Mouse (Mus musculus) testis, adult 2 months (tissue): ENCODE measurements around the gene Slc5a4b. TPM values are rescaled to one million over a fixed set of nuclear protein-coding genes. Genes with fewer than 3 reads are reported as not detected.

Experiments used
- H3K27ac ChIP-seq: fragments of 200-500 bp; 2 replicates; pipeline ENCODE4 v1.5.1; 2012; ENCODE audit warnings: low read depth, low read length; ENCODE audit not compliant: control insufficient read depth, insufficient read depth
- H3K27me3 ChIP-seq: fragments of 200-500 bp; 2 replicates; pipeline ENCODE4 v1.6.1; 2012; ENCODE audit warnings: mild to moderate bottlenecking, low read length, moderate library complexity; ENCODE audit not compliant: control insufficient read depth, insufficient read depth
- H3K36me3 ChIP-seq: fragments of 200-500 bp; 2 replicates; pipeline ENCODE4 v1.6.1; 2012; ENCODE audit warnings: mild to moderate bottlenecking, low read length; ENCODE audit not compliant: control insufficient read depth, insufficient read depth
- H3K4me1 ChIP-seq: fragments of 200-500 bp; 2 replicates; pipeline ENCODE4 v1.6.1; 2012; ENCODE audit warnings: low read length; ENCODE audit not compliant: control insufficient read depth, insufficient read depth
- H3K4me3 ChIP-seq: fragments of 200-500 bp; 2 replicates; pipeline ENCODE4 v1.5.1; 2012; ENCODE audit warnings: low read depth, mild to moderate bottlenecking, low read length, moderate library complexity, mixed read lengths; ENCODE audit not compliant: control insufficient read depth
- CTCF ChIP-seq: fragments of 200-500 bp; IDR thresholded peaks from 2 replicates; pipeline ENCODE4 v1.5.1; 2012; ENCODE audit warnings: low read depth, mild to moderate bottlenecking, inconsistent platforms, low read length, moderate library complexity; ENCODE audit not compliant: control insufficient read depth, insufficient read depth, insufficient replicate concordance
- POLR2A ChIP-seq: fragments of 200-500 bp; IDR thresholded peaks from 2 replicates; pipeline ENCODE4 v1.6.1; 2012; ENCODE audit warnings: low read depth, mild to moderate bottlenecking, inconsistent platforms, low read length, moderate library complexity; ENCODE audit not compliant: control insufficient read depth
- polyA plus RNA-seq: library from polyadenylated mRNA; depleted of rRNA; stranded (reverse); fragments of >200 nt; gene quantifications from 2 replicates; pipeline ENCODE4 v1.2.3, GENCODE M21; 2012

The Slc5a4b gene
- polyA plus RNA-seq, 1 experiment: 5.5 TPM

GRCm38 (mm10) chr10:76067674-76068613 lies 42.8 kb downstream of the Slc5a4b start:
- H3K4me1 ChIP-seq: no peaks in the 10 kb centered on the region
- H3K27me3 ChIP-seq: no peaks in the 10 kb centered on the region
- no peak overlapping the region for H3K27ac ChIP-seq
- no peak for TF ChIP-seq POLR2A
- TF ChIP-seq CTCF: no peak
- H3K4me3 ChIP-seq: no peak overlapping the region
- no peaks in the 10 kb centered on the region for H3K36me3 ChIP-seq

DNA sequence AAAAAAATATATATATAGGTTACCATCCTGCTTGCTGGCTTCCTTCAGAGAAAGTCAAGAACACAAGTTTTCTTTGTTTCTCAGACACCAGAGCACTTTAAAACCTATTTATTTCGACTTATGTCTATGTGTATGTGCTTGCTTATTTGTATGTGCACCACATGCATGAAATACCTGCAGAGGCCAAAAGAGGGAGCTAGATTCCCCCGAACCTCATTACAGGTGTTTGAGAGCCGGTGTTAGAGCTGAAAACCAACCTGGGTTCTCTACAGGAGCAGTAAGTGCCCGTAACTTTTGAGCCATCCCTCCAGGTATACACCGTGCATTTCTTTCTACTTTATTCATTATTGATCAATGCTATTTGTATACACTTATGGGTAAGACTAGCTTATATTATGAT lies 48.3 kb downstream of the Slc5a4b start:
- TF ChIP-seq POLR2A (no peak), CTCF (no peak)
- no peaks in the 10 kb centered on the region for H3K27me3 ChIP-seq
- no peak overlapping the region for H3K4me3 ChIP-seq
- no peak overlapping the region for H3K27ac ChIP-seq
- H3K4me1 ChIP-seq: no peaks in the 10 kb centered on the region
- no peaks in the 10 kb centered on the region for H3K36me3 ChIP-seq

DNA sequence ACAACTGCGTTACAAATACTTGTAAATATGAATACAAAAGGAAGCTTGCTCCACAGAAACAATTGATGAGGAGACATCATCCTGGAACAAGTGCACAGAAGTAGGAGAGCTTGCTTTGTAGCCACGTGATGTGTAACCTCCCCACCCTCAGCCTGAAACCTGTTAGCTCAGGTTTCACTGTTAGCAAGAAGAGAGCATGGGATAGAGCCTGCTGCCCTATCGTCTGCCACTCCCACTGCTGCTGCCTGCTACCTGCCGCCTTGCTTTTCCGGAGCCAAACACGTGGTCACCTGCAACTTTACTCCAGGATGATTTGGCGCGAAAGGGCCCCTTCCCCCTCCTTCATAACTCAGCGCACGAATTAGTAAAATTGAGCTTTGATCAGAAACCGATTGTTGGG lies 58.9 kb downstream of the Slc5a4b start:
- H3K4me3 ChIP-seq: no peak overlapping the region
- H3K36me3 ChIP-seq: no peaks in the 10 kb centered on the region
- H3K27ac ChIP-seq: no peak overlapping the region
- no peaks in the 10 kb centered on the region for H3K27me3 ChIP-seq
- no peak for TF ChIP-seq POLR2A
- TF ChIP-seq CTCF: no peak
- H3K4me1 ChIP-seq: no peaks in the 10 kb centered on the region

GRCm38 (mm10) chr10:76048967-76049366 lies 61.8 kb downstream of the Slc5a4b start:
- no peaks in the 10 kb centered on the region for H3K27me3 ChIP-seq
- no peak overlapping the region for H3K4me3 ChIP-seq
- no peak overlapping the region for H3K27ac ChIP-seq
- H3K4me1 ChIP-seq: no peaks in the 10 kb centered on the region
- TF ChIP-seq CTCF (no peak), POLR2A (no peak)
- no peaks in the 10 kb centered on the region for H3K36me3 ChIP-seq

GRCm38 (mm10) chr10:76047182-76047869 lies 63.4 kb downstream of the Slc5a4b start:
- Histone ChIP-seq H3K4me3 (no peak overlapping the region), H3K4me1 (no peaks in the 10 kb centered on the region), H3K27me3 (no peaks in the 10 kb centered on the region), H3K36me3 (no peaks in the 10 kb centered on the region), H3K27ac (no peak overlapping the region)
- TF ChIP-seq CTCF (no peak), POLR2A (no peak)

GRCm38 (mm10) chr10:76046754-76047153 lies 64.0 kb downstream of the Slc5a4b start:
- H3K27ac ChIP-seq: no peak overlapping the region

DNA sequence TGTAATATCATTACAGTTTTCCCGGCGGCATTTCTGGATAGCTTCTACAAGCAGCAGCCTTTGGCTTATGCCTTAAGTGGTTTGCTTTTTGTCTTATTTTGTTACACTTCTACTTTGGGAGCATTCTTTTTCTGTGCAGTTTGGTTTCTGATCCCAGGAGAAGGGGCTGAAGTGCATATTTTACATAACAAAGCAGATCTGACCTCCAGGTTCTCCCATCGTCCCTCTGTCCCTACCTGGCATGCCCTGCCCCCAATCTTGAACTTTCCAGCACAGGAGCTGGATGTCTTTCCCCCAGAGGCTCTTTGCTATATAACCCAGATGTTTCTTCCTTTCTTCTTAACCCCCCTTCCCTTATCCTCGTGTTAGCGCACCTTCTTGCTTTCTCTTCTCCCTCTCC lies 65.4 kb downstream of the Slc5a4b start:
- TF ChIP-seq POLR2A (no peak), CTCF (no peak)

More at GRCm38 (mm10) chr10:76046754-76047153, 64.0 kb downstream of the Slc5a4b start:
- TF ChIP-seq CTCF: no peak
- TF ChIP-seq POLR2A: no peak
- Histone ChIP-seq H3K4me3 (no peak overlapping the region), H3K4me1 (no peaks in the 10 kb centered on the region), H3K27me3 (no peaks in the 10 kb centered on the region), H3K36me3 (no peaks in the 10 kb centered on the region)

More for the DNA sequence above, 65.4 kb downstream of the Slc5a4b start:
- Histone ChIP-seq H3K4me3 (no peak overlapping the region), H3K4me1 (no peaks in the 10 kb centered on the region), H3K36me3 (no peaks in the 10 kb centered on the region), H3K27ac (no peak overlapping the region), H3K27me3 (no peaks in the 10 kb centered on the region)
